In the genomic region with DNA sequence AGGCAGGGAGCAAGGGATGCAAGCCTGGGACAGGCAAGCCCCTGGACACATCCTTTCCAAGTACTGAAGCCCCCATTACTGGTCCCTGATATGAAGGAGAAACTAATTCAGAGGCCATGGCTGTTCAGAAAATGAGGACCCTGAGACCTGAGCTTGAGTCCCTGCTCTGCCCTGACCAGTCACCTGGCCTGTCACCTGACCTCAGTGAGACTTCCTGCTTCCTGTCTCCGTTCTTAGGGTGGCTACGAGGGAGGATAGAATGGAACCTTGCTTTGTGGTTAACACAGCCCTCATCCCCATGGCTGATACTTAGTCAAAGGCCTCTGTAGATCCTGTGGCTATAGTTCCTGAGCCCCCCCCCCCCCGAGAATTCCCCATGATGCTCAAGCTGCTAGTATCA, we compare ENCODE assay signal across 22 mouse cellular contexts. TPM values are rescaled to one million over a fixed set of nuclear protein-coding genes. Genes with fewer than 3 reads are reported as not detected.
DNase-seq lines count a peak whose midpoint lies in the region; TF ChIP-seq lines count a peak whose summit lies in the region.
"Had no signal": no experiment of that assay in that cellular context is flagged by ENCODE, and none has a peak within 500 bp of the region (broad histone marks: within the 10 kb centered on the region; RNA-seq: fewer than 3 reads in every experiment).

No protein-coding gene starts in this region.

- no peak for TF ChIP-seq RAD21 in CH12.LX (IDR thresholded peaks at IDR 0.05; ENCODE audit: low read depth, low read length)

- no peaks in the 10 kb centered on the region for H3K36me3 ChIP-seq in CH12.LX (replicated peaks in 1 of 2; ENCODE audit: control insufficient read depth in 1 of 2, insufficient read depth in 1 of 2, low read length in 1 of 2)
- H3K36me3 ChIP-seq: G1E had no signal

- H3K9me3 ChIP-seq in CH12.LX (replicated peaks; ENCODE audit: low read length), result no peaks in the 10 kb centered on the region
- H3K9me3 ChIP-seq: G1E had no signal

- DNase-seq in CH12.LX (ENCODE audit: extremely low read depth), result no peak
- DNase-seq in natural killer cell, adult 2 months (ENCODE audit: low spot score in 2 of 2), result peak; percentile 4 to 7
- DNase-seq in urinary bladder, postnatal 14 days (ENCODE audit: low spot score), result no peak
- no peak for DNase-seq in MN1 (ENCODE audit: low spot score)
- DNase-seq: adrenal gland, adult 2 months; adrenal gland, adult 8-10 months; adrenal gland, postnatal 10 days; adrenal gland, postnatal 14 days; adrenal gland, postnatal 25 days; adrenal gland, postnatal 36 days; B cell, adult 2 months; cerebellum, adult 11 months; cerebellum, adult 11-12 months; cerebellum, adult 18-20 months; cerebellum, adult 2 months; cerebellum, adult 8-10 months had no signal

- no peak overlapping the region for H3K27ac ChIP-seq in CH12.LX (ENCODE audit: insufficient read depth, low read depth)

- no peaks in the 10 kb centered on the region for H3K79me2 ChIP-seq in CH12.LX (replicated peaks; ENCODE audit: control insufficient read depth, extremely low read depth, insufficient read depth, poor library complexity, severe bottlenecking)

- H3K27me3 ChIP-seq in CH12.LX (replicated peaks), result no peaks in the 10 kb centered on the region
- H3K27me3 ChIP-seq: Patski had no signal

- dilution Hi-C loops in CH12.LX (cut with MboI; ENCODE audit: extremely low pct_ligation_motif_present, extremely low pct_unique_long_range_greater_than_20kb, low sequenced_read_pairs), result no loop called here

- no peak overlapping the region for H3K9ac ChIP-seq in CH12.LX (ENCODE audit: insufficient read depth, low read depth)

- no peak overlapping the region for H3K4me3 ChIP-seq in CH12.LX (replicated peaks in 1 of 3; ENCODE audit: low read depth in 2 of 3, low read length in 2 of 3, poor library complexity in 1 of 3)

- TF ChIP-seq EP300 in CH12.LX (IDR thresholded peaks at IDR 0.05; ENCODE audit: low read length), result no peak

- TF ChIP-seq CTCF in CH12.LX (conservative IDR thresholded peaks at IDR 0.05 in 1 of 2, IDR thresholded peaks at IDR 0.05 in 1 of 2; ENCODE audit: low read depth in 2 of 2, low read length in 2 of 2), result no peak

- H3K4me2 ChIP-seq in CH12.LX (ENCODE audit: insufficient read depth, low read depth, poor library complexity, severe bottlenecking), result no peak overlapping the region

- in situ Hi-C loops in CH12.LX (cut with MboI; ENCODE audit: low pct_ligation_motif_present, low pct_unique_long_range_greater_than_20kb, low sequenced_read_pairs), result loop anchor here (10.0 to 25.0 kb wide), 2 partner anchors 408 to 479 kb away; a partner anchor contains a TSS

- H3K4me1 ChIP-seq in CH12.LX (ENCODE audit: control insufficient read depth in 1 of 2, insufficient read depth in 2 of 2), result peaks cover 0 to 7% of the 10 kb centered on the region in 2 experiments; a peak in 2 of 4 replicates

- no peak for TF ChIP-seq POLR2A in CH12.LX (IDR thresholded peaks at IDR 0.05; ENCODE audit: low read depth, low read length)

TF ChIP-seq in CH12.LX, 34 proteins besides CTCF, POLR2A, EP300 and RAD21:
- TF ChIP-seq JUN (IDR thresholded peaks at IDR 0.05; ENCODE audit: insufficient read depth, low read depth, low read length) (no peak), USF1 (IDR thresholded peaks at IDR 0.05; ENCODE audit: low read depth, low read length) (peak; percentile 54), UBTF (IDR thresholded peaks at IDR 0.05; ENCODE audit: low read depth, low read length) (no peak), ELF1 (IDR thresholded peaks at IDR 0.05; ENCODE audit: low read depth, low read length) (peak; percentile 51; the same call in 1 of the 2 replicates), CHD2 (IDR thresholded peaks at IDR 0.05; ENCODE audit: low read length) (no peak), RCOR1 (conservative IDR thresholded peaks at IDR 0.05; ENCODE audit: low read depth, low read length) (no peak), IRF4 (IDR thresholded peaks at IDR 0.05; ENCODE audit: low read depth, low read length) (no peak), MXI1 (IDR thresholded peaks at IDR 0.05; ENCODE audit: low read depth, low read length) (no peak), TCF12 (IDR thresholded peaks at IDR 0.05; ENCODE audit: low read depth, low read length) (no peak), BHLHE40 (IDR thresholded peaks at IDR 0.05; ENCODE audit: low read depth, low read length) (no peak)
TF ChIP-seq in CH12.LX: peak in this region for 2.

RNA-seq across cellular contexts. Expression of a gene that starts 30.0 kb away (rescaled TPM):
- total RNA-seq in CH12.LX (2012; rRNA removed), result not detected in 2 replicates
- not detected in 2 replicates for total RNA-seq in CH12.LX (2014; rRNA removed)
- not detected in 2 replicates for polyA plus RNA-seq in CH12.LX (2012; ENCODE audit: insufficient read length, low read depth)
- total RNA-seq: adrenal gland, adult 18-20 months; adrenal gland, adult 2 months; adrenal gland, adult 8-10 months; adrenal gland, postnatal 10 days; adrenal gland, postnatal 14 days; adrenal gland, postnatal 25 days; adrenal gland, postnatal 36 days; G1E; MEL had no signal
- polyA plus RNA-seq: activated CD4-positive, CD25-positive, alpha-beta regulatory T cell, adult 4 months; adrenal gland, adult 2 months; CD4-positive, CD25-positive, alpha-beta regulatory T cell, adult 4 months; G1E had no signal

Comparison
In these comparisons a context has a peak if more than half of its experiments do, and no peak if none do; other contexts are left out.
1. DNase-seq: peak in natural killer cell, adult 2 months (2 of 2); none in CH12.LX (single experiment), urinary bladder, postnatal 14 days (single experiment) and MN1 (single experiment).